Mouse (Mus musculus) lung, postnatal 10 days (tissue): Measurements from ENCODE around the gene Cebpg.

Experiments
- DNase-seq: peaks from one replicate; pipeline ENCODE4 v3.0.0; 2021

Gene Cebpg

DNA sequence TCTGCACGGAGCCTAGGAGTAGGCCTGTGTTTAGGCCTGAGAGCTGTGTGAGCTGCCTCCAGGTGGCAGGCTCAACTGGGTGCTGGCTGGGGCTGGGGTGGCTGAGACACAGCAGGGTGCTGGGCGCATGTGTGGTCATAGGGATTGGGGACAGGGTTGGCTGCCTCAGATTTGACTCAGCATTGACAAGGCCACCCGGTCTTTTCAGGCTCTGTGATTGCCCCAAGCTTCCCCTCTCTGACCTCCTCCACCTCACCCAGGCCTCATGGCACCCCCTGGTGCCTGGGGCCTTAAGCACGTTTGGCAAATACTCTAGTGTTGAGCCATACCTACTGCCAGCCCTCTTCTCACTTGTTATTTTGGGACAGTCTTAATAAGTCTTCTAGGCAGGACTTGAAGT is 33.1 kb downstream of the Cebpg start:
- no peak for DNase-seq

DNA sequence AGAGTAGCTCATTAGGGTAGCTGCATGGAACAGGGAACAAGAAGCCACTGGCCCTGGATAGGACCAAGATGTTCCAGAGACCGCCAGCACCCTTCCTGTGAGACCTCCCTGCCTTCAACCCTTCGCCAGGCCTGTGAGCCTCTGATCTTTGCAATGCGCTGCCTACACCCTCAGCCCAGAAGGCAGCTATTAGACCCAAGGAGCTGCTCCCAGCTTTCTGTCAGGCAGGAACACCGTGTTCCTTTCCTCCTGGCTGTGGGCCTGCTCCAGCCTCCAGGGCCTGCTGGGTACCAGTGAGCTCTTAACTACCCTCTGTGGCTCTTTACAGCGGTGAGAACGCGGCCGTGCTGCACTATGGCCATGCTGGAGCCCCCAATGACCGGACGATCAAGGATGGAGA is 35.0 kb downstream of the Cebpg start:
- no peak for DNase-seq

DNA sequence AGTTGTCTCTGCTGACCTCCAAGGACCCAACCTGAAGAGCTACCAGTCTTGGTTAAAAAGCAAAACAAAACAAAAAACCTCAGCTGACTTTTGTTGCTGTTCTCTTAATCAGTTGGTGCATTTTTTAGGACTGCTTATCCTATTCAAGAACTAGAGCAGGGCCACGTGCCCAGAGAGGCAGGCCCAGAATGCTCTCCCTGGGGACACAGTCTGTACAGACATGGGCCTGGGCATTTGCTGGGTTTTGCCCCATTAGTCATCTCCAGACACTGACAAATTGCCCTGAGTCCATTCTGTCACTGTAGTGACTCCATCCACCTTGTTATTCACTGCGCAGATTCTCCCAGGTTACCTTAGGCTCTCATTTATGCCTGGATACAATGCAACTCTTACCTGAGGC is 41.1 kb downstream of the Cebpg start:
- no peak for DNase-seq

DNA sequence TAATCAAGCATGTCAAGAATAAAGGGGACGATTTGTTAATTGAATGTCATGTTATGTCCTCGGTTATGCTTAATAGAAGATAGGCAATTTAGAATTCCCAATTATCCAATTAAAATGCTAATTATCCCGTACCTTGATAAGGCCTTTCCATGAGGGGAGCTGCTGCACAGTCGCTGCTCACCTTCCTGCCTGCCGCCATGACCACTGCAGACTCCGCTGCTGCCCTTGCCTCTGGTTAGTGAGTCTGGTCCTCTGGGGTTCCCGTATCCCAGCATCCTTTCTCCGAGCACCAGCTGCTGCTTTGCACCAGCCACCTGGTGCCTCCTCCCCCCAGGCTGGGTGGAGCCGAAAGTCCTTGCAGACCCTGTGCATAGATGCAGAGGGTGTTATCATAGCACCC is 43.1 kb downstream of the Cebpg start:
- no peak for DNase-seq

DNA sequence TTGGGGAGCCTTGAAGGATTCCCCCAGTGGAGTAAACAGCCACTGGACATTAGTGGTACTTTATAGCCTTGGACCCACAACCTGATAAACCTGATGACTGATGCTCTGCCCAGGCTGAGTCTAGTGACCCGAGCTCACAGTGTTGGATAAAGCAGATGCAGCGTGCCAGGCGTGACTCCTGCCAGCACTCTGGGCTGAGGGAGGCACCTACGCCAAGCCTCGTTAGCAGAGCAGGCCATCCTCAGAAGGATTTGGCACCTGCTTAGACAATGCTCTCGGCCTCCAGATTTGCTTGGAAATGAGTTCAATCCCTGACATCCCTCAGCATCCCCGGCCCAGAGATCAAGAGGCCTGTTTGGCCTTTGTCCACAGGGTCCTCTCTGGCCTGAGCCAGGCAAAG is 49.7 kb downstream of the Cebpg start:
- DNase-seq, result no peak

DNA sequence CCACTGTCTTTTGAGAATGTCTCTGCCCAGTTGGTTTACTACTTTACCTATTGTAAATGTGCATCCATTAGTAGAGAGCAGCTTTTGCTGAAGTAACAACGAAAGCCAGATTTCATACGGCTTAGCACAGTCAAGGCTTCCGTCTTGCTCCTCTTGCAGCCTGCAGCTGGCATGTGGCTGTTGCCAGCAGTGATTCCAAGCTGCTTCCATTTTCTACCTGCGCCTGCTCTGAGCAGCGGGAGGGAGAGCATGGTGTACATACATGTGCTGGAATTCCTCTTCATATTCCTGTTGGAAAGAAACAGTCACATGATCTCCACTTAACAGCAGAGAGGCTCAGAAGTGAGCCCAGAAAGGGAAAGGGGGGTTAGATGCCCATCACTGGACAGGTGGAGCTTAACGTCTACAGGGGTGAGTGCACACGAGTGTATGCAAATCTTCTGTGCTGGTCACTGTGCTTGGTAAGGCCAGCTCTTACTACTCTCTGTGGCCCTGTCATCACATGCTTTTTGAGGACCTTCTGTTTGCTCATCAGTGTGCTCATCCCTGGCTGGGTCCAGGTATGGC is 53.1 kb downstream of the Cebpg start:
- no peak for DNase-seq

DNA sequence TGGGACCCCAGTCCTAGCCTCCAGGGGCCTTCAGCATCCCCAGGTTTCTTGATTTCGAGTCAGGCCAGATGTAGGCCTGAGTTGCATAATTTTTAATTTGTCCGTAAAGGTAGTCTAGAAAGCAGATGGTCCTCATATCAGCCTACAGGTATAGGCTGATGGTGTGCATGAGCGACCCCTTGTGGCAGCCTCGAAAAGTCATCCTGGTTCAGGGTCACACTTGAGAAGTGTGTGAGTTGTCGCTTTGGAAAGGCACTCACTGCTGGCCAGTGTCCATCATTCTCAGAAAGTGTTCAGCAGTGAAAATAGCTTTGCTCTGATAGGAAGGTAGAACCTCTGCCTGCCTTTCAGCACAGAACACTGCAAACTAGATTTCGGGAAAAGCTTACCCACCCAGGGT is 55.5 kb downstream of the Cebpg start:
- peak; percentile 56 for DNase-seq
